Mouse (Mus musculus) ovary, postnatal 10 days (tissue): ENCODE measurements around the gene Fam186b.
A peak's percentile ranks its signal among the peaks of the same experiment; 100 is the strongest.

Experiments
- DNase-seq: peaks from one replicate; pipeline ENCODE4 v3.0.0; 2022; ENCODE audit warnings: low spot score

The Fam186b gene

DNA sequence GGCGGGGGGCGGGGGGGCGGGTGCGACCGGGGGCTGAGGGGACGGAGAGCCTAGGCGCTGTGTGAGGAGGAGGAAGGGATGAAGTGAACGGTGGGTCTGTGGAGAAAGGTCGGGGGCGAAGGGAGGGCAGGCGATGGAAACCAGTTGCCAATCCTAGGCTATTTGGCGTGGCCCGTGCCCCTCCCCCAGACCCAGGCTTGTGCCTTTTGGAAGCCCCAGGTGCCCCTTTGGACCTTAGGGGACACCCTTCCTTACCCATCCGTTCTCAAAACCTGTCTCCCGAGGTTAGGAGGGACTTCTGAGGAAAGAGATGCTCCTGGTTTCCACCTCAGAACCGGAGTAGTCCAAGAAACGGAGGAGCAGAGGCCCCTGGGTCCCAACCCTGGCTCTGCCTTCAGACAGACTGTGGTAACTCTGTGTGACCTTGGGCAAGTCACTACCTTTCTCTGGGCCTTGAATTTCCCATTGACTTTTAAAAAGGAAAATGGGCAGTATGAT is at the start of gene Fam186b:
Gene Fam186b, minus strand, starts transcription at position 405 of the 498 bp plus-strand sequence.
- peak; percentile 16 for DNase-seq

DNA sequence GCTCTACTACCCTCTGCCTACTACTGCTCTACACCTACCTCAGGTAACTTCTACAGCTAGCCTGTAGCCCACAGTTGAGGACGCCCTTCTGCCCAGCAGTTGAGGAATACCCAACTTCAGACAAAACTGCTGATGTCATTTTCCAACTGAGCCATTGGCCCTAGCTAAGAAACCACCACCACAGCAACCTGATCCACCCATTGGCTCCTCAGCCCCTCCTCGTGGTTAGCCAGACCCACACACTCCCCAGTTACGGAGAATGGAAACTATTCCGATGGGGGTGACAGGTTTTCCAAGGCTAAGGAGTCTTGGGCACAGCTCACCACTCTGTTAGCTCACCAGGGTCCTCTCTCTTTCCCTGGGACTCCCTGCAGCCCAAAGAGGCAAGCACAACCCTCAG is 49.3 kb upstream of the Fam186b start:
- no peak for DNase-seq

DNA sequence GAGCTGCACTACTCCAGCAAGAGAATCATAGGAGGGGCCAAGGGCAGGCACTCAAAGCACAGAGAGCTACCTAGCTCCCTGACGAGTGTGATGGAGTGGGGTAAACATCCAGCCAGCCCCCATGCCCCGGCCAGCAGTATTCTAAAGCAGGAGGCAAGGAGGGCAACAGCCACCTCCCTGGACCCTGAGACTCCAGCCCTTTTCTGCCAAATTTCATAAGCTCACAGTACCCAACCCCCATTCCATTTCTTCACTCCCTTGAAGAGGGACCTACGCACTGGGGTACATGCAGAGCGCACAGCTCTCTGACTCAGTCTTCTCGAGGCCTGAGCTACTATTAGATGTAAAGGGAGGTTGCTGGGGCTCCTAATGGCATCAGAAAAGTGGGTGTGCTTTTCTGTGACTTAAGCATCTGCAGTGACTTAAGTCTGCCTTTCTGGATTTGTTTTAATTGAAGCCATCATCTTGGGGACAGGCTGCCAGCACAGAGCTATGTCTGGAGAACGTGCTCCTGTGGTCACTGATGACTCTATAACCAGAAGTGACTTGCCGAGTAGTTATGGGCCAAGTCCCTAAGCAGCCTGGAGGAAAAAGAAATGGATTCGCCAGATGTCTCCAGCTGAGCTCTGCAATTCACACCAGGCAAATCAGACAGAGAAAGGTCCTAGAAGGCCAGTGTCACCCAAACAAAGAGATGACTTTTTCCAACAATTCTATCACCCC is 48.6 kb upstream of the Fam186b start:
- DNase-seq = no peak

GRCm38 (mm10) chr15:99343414-99344147 is 47.9 kb upstream of the Fam186b start:
- DNase-seq = no peak

- no peak for DNase-seq
These were observed 46.7 kb upstream of the Fam186b start for GRCm38 (mm10) chr15:99342194-99342981.

DNA sequence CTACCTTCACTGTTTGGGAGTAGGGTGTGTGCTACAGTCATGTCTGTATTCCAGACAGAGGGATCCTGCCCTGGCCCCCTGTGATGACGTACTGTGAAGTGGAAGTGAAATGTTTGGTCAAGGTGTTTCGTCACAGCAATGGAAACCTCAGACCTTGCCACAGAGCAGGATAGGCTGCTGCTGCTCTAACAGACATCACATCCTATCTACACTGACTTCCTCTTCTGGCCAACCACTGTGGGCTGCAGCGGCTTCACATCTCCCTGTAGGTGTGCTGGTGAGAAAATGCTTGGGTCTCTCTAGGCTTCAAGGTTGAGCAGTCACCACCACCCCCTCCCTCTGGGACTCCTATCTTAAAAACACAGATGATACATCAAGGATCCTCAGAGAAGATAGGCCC is 45.4 kb upstream of the Fam186b start:
- DNase-seq = no peak

- no peak for DNase-seq
These were observed 44.0 kb upstream of the Fam186b start for GRCm38 (mm10) chr15:99339669-99340068.

DNA sequence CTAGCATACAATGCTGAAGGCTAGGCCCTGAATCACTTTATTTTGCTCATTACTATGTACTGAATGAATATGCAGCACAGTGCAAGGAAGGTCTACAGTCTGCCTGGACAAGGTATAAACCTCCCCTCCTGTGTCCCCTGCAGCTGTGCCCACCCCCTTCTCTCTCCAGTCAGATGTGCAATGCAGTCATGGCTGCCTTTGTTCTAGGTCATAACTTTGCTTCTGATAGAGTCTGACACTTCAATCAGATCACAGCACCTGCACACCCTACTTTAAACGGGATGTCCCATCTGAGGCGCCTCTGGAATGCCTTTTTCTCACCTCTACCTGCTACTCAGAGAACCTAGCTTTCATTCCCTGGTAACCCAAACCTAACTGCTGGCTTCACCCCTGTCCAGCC is 43.2 kb upstream of the Fam186b start:
- no peak for DNase-seq

DNA sequence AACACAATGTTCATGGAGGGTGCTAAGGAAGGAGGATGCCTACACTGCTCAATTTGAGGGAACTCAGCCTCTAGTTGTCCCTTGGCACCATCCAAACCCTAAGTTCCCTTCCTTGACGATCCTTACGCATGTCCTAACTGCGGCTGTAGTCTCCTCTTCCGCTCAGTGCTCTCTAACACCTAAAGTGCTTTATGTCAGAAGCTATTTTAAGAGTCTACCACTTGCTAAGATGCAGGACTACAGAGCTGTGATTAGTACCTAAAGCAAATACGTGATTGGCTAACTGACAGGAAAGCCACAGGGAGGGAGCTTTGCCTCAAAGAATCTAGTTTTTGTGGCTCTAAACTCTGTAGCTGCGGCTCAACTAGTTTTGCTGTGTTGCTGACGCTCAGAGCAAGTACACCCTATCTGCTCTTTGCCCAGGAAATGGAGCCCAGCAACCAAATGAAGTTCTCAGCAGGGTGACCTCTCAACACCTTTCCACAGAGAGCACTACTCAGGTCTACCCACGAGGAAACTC is 40.2 kb upstream of the Fam186b start:
- no peak for DNase-seq

GRCm38 (mm10) chr15:99334500-99334899 is 38.8 kb upstream of the Fam186b start:
- no peak for DNase-seq

DNA sequence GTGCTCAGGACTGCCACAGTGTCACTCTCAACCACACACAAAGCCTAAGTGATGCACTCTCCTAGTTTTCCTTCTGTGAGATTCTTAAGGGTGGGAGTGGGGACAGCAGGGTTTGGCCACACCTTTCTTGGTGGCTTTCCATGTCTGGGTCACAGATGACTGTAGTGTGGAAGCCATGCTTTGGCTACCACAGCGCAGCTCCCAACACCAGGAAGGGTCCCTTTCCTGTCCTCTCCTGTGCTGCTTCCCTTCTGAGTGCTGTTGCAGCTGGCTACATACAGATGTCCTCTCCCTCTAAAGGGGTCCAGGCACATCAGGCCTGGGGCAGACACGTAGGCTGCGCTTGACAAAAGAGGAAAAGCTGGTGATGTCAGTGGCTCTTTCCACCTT is 38.0 kb upstream of the Fam186b start:
- DNase-seq = no peak

- no peak for DNase-seq
These were observed 37.4 kb upstream of the Fam186b start for GRCm38 (mm10) chr15:99332921-99333675.

- DNase-seq = no peak
These were observed 36.4 kb upstream of the Fam186b start for GRCm38 (mm10) chr15:99332111-99332510.

- DNase-seq = no peak
These were observed 35.7 kb upstream of the Fam186b start for GRCm38 (mm10) chr15:99331341-99331740.

DNA sequence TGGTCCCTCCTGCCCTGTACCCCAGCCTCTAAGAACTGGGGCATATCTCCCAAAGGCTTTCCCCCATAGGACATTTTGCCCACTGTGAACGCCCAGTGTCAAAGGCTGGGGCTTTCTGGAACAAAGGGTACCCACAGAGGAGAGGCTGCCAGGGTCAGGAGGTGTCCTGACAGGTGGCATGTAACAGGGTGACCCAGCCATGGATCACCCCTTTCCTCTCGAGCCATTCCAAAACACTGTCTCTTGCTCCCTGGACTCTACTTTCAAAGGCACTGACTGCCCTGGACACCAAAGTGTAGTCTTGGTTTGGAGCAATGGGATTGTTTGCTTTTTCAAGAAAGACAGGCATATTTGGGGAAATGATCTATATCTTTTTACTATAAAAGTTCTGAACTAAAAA is 34.6 kb upstream of the Fam186b start:
- DNase-seq = no peak

DNA sequence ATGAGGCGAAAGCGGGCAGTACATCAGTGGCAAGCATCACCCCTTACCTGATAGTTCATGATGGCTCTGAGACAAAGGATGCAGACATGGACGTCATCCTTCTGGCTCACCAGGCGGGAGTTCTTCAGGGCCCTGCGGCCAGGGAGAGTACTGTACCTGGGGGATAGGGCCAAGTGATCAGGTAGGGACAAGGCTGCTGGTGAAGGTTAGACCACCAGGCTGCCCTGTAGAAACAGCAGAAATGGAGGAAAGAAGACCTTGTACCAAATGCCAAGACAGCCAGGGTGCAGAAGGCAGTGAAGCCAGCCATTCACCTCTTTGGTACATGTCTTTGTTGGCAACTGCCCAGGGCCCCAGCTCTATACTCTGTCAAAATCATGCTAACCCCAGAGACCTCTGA is 32.3 kb upstream of the Fam186b start:
- DNase-seq = no peak

DNA sequence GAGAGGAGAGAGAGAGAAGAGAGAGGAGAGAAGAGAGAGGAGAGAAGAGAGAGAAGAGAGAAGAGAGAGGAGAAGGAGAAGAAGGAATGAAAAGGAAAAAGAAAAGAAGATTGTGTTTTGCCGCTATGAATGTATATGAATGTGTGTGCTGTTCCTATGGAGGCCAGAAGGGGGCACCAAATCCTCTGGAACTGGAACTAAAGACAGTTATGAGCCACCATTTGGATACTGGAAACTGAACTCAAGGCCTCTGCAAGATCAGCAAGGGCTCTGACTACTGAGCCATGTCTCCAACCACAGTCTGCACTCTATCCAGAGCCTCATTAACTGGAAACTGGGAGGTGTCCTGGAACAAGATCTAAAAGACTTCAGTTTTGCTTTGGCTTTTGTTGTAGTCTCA is 31.3 kb upstream of the Fam186b start:
- no peak for DNase-seq

- DNase-seq = no peak
These were observed 30.7 kb upstream of the Fam186b start for GRCm38 (mm10) chr15:99326407-99326806.

- no peak for DNase-seq
These were observed 29.9 kb upstream of the Fam186b start for GRCm38 (mm10) chr15:99325598-99325997.

DNA sequence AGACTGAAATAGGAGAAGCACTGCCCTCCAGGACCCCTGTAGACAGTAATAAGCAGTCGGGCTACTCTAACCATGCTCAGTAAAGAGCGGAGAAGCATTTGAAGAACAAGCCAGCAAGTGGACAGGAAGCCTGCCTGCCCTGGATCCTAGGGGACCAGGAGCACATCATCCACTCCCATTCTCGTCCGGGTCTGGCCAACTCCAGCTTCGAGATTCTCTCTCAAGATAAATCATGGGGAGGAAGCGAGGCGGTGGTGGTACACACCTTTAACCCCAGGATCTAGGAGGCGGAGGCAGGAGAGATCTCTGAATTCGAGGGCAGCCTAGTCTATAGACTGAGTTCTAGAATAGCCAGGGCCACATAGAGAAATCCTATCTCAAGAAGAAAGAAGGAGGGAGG is 28.5 kb upstream of the Fam186b start:
- DNase-seq = no peak

DNA sequence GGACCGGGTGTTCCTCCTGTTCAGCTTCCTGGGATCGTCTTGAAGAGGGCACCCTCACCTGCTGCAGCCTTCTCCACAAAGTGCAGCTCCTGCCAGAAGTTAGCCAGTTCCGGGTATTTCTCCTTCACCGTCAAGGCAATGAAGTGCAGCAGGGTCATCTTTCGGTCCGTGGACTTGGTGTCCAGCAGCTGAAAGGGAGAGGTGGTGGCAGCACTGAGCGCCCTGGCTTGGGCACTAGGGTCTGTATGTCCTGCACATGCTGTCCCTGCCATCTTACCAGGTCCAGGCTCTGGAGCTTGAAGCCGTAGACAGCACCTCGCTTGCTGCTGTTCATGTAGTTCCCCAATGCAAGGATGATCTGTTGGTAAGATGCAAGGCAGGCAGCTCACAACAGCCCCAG is 25.3 kb upstream of the Fam186b start:
- DNase-seq = no peak
